Mouse (Mus musculus) neutrophil, adult 5-6 weeks (primary cell): ENCODE results near the gene Scimp. TPM values are rescaled to one million over a fixed set of nuclear protein-coding genes. Genes with fewer than 3 reads are reported as not detected.
"Not testable (repeated sequence)": the region's sequence is repeated elsewhere in the genome, so short reads cannot be mapped to it uniquely, and the experiment has no call there.

ENCODE experiments used
- ATAC-seq: fragments of 151-379, 151-347 bp; 2 replicates; pipeline ENCODE4 v1.8.0; 2017; ENCODE audit warnings: mild to moderate bottlenecking, moderate TSS enrichment; ENCODE audit not compliant: insufficient number of reproducible peaks, poor library complexity, low FRiP score, severe bottlenecking; ENCODE audit errors: extremely low read depth
- total RNA-seq: library from RNA; stranded (forward); fragments of 200-1000 nt; gene quantifications from 2 replicates; pipeline ENCODE4 v1.2.3, GENCODE M21; 2017

Gene Scimp
- total RNA-seq, 1 experiment from 2014 or later: 25.1 TPM

DNA sequence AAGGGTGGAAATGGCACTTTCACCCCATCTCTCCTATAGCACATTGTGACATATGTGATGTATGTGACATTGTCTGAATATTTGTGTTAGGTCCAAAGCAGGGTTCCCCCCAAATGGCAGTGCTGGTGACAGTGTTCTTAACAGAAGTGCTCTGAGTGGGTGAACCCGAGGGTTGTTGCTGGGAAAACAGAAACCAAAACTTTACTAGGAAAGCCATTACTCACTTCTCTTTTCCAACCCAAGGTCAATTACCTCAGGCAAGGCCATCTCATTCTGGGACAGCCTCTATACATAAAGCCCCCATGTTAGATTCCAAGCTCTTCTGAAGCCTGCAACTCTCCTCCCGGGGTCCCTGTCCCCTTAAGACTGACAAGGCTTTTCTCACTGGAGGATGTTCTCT is 26.5 kb downstream of the Scimp start:
- no peak for ATAC-seq

DNA sequence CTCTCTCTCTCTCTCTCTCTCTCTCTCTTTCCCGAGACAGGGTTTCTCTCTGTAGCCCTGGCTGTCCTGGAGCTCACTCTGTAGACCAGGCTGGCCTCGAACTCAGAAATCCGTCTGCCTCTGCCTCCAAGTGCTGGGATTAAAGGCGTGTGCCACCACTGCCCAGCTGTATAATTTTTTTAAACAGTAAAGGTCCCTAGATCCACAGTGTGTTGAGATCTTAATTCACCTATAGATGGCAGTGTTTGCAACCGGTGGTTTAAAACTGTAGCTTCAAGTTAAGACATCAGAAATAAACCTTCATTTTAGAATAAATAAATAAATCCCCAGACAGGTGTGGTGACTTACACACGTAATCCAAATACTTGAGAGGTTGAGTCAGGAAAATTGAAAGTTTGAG is 34.3 kb downstream of the Scimp start:
- peak; percentile 55 for ATAC-seq

DNA sequence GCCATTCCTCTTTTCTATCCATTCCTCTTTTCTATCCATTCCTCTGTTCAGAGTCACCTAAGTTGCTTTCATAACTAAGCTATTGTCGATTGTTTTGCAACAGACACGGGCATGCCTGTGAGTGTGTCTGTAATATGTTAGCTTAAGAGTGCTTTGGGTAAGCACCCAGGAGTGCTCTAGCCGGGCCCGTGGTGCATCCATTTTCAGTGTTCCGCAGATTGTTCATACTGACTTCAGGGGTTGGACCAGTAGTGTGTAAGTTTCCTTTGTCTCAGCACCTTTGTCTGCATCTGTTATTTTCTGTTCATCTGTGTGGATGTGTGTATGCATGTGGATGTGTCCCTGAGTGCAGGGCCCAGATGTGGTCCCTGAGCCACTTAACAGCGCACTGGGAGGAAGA is 34.8 kb downstream of the Scimp start:
- no peak for ATAC-seq

DNA sequence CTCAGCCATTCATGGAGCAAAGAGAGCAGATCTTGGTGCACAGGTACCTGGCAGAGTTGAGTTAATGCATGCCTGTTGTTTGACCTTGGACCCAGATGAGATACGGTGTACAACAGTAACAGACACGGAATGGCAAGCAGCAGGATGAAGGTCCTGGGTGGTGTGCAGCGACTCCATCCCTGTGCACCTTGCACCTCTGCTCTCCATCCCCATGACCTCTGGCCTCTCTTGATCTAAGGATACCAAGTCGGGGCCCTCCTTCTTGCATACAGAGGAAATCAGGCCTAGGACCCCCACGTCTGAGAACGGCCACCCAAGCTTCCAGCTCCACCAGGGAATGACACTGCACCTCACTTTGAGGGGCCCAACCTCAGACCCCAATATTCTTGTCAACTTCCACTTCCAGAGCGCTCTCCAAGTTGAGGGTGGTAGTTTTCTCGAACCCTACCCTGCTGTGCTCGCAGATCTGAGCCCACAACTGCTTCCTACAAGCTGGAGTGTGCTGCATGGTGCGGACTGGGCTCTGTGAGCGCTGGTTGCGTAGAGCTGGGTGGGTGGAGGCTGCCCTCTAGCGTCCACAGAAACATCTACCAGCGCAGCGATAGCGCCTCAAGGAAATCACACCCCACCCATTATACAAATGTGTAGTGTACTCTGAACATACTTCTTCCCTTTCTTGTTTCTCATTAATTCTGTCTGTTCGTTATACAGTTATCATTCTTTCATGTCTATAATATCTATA is 35.4 kb downstream of the Scimp start:
- peak; percentile 94 for ATAC-seq

DNA sequence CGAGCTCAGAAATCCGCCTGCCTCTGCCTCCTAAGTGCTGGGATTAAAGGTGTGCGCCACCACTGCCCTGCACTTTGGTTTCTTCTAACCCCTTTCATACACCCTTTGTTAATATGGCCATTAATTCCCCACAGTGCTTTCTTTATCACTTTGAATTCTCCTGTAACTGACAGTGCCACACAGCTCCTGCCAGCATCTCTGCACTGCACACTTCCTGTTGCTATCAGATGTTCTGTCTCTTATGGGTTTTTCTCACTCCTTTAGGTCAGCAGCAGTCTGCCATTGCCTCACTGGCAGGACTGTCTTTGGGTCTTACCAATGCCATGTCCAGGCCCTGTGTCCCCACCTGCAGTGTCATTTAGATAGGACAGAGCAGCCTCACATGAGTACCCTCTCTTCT is 41.6 kb downstream of the Scimp start:
- ATAC-seq: no peak

DNA sequence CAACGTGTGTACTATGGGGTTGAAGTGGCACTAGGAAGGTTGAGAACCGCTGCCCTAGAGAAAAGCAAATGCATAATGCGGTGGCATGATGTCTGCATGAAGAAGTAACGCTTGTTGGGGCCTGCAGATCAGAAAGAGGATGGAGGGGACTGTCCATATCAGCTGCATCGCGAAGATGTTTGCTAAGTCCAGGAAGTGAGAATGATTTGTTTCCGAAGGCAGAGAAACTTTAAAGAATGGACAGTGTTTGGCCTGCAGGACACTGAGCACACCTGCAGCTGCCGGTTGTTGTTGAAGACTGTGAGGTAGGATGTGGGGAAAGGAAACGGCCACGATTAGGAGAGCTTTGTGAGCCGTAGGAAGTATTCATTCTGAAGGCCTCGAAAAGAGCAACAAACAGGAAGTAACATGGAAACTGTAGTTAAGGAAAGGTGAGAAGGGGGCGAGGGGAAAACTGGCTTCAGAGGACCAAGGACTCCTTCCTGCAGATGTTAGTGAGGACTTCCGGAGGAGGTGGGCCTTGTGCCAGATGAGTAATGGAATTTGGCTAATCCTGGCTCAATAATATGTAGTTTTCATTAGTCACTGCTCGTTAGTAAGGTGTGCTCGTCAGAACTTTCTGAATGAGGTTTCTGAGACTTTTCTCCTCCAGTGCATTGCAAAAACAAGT is 46.5 kb downstream of the Scimp start:
- no peak for ATAC-seq

DNA sequence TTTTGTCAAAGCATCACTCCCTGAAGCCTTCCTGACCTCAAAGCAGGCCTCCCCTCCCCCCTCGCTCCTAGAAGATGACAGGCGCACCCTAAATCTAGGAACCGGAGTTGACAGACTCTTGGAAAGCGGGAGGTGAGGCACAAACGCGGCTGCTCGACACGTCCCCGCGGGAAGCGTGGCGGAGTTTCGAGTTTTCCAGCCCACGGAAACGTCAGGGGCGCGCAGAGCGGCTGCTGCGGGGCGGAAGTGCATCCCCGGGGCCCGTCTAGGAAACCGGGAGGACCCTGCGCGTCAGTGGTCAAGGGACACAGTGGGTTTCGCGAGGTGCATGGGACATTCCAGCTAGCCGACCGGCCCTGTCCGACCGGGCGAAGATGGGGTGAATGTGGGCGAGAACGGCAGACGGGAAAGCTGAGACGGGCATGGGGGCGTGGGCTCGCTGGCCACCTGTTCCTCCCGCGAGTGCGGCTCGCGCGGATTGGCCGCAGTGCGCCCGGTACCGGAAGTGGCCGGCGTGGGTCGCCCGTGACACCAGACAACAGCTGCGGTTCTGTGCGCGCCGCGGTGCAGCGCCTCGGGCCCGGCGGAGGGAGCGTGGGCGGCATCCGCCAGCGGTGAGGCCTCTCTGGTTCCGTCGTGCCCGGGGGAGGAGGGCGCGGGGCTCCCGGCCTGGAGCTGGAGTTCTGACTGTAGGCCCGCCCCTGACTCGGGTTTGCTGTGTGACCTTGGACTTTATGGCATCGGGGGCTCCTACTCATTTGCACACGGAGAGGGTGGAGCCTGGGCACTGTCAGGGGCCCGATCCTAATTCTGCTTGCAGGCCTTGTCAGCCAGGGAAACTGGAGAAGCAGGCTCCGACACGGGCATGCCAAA is 48.2 kb downstream of the Scimp start, which contains the start of gene Zfp3:
Gene Zfp3, plus strand, starts transcription at position 274 of the 873 bp plus-strand sequence.
- peak; percentile 61 for ATAC-seq

DNA sequence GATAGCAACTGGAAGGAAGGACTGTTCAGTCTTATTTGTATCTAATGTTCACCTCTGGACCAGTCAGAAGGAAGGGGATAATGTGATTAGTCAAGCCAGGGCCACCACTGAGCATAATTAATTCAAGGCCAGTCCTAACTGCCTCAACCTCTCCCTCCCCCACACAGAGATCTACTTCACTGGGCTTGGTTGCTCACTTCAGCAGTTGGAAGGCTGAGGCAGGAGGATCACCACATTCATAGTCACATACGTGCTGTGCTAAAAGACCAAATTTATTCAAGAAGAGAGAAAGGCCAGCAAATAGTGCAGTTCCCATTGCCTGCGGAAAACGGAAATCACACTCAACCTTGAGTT is 48.8 kb downstream of the Scimp start:
- no peak for ATAC-seq

DNA sequence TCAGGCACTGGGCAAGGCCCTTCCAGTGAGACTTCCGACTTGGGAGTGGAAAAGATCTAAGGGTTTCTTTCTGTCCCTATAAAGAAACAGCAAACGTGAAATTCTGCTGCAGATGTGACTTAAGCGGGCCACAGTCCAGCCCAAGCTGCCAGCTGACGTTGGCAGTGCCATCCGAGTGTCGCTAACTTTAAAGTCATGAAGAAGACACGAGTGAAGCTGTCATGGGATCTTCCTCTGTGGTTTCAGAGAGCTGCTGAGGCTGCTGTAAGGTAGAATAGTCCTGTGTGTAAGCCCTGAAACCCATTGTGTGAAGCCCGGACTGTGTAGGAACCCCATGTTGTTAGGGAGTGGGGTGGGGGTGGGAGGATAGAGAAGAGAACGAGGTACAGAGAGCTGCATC is 49.7 kb downstream of the Scimp start:
- ATAC-seq: no peak

DNA sequence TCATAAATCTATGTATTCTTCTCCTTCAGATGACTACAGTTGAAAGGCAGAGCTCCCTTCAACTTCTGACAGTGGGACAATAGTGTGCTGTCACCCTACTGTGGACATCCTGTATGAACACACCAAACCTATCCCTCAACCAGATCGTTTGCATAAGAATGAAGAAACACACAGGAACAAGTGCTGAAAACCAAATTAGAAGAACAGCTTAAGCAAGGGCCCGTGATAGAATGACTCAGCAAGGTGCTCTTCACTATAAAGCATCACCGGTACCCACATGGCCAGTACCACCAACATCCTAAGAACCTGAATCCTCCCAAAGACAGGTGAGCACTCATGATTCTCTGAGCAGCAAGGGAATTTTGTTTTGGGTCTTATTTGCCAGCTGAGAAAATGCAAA is 51.9 kb downstream of the Scimp start:
- not testable (repeated sequence) for ATAC-seq

DNA sequence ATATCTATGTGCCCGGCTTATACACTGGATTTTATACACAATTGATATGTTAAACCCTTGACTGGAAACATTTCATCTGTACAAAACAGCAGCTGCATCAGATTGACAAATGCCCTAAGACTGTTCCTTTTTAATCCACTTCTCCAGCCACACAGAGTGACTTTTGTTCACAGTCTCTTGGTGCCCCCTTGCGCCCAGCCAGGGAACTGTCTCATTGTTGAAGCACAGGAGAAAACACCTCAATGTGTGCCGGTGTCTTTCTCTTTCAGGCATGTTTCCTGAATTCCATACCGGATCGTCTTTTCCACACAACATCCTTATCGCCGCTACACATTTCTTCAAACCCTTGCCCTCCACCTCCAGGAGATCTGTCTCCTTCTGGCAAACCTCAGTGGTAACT is 56.7 kb downstream of the Scimp start:
- peak; percentile 95 for ATAC-seq

DNA sequence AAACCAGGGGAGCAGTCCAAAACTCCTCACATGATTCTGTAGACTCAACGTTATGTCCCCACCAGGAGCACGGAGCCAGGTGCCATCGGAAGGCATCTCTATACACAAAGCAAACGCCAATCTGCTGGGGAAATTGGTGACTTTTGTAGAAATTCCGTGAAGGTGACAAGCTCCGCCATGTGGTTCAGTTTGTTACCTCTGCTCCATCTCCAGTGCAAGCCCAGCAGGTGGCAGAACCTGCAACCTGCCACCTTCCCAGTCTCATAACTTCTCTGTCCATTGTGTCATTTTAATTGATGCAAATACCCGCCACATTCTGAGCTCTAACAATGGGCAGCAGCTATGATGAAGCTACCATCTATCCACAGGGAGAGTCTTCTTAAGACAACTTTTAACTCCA is 57.4 kb downstream of the Scimp start:
- no peak for ATAC-seq

DNA sequence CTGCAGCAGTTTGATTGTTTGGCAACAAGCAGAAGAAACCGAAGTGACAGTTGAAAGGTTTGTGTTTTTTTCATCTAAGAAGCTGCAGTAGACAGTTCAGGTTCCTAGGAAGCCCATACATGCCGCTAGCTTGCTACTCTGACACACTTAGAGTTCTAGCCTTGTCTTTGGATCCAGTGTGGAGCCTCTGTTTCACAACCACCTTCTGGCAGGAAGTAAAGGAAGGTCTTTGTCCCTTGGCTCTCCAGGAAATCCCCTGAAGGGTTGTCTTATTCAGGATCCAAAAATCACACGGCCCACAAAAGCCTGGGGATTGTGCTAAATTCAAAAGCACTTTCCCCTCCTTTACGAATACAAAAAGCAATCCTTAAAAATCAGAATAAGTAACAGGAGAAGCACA is 57.9 kb downstream of the Scimp start:
- no peak for ATAC-seq

DNA sequence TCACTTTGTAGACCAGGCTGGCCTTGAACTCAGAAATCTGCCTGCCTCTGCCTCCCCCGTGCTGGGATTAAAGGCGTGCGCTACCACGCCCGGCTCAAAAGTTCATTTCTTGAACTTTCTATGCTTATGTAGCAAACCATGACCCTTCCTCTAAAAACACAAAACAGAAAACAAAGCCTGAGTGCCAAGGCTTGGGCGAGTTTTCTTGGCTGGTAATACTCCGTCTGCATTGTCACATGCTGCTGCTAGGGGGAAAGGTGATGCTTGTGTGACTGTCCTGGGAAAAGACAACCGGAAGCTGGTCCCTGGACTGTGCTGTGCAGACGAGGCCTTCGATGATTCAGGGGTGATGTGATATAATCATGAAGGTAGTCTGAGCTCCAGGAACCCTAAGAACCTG is 59.2 kb downstream of the Scimp start:
- ATAC-seq: no peak

DNA sequence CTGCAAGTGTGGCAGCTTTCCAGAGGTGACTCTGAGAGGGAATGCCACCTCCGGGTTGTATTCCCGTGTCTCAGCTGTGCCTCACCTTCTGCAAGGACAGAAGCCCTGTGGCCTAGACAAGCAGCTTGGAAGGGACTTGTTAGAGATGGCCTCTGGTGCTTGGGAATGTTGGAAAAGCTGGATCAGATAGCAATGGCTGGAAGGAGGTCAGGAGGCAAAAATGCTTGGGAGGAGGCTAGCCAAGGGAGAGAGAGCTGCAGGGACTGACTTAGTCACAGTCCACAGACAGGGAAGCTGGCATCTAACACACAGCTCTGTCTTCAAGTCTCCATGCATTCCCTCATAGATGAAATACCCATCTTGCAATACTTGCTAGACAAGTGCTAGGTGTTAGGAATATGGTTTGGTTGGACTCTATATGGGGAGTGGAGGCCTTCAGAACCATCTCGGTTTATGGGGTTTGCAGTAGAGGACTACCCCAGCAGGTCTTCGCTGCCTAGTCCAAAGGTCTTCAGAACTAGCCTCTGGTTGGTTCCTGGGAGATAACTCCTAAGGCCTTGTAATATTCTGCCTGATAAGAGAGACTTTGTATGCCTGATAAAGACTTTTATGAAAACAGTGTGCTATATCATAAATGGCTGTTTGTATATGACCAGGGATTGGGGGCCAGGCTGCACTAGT is 59.9 kb downstream of the Scimp start:
- no peak for ATAC-seq

DNA sequence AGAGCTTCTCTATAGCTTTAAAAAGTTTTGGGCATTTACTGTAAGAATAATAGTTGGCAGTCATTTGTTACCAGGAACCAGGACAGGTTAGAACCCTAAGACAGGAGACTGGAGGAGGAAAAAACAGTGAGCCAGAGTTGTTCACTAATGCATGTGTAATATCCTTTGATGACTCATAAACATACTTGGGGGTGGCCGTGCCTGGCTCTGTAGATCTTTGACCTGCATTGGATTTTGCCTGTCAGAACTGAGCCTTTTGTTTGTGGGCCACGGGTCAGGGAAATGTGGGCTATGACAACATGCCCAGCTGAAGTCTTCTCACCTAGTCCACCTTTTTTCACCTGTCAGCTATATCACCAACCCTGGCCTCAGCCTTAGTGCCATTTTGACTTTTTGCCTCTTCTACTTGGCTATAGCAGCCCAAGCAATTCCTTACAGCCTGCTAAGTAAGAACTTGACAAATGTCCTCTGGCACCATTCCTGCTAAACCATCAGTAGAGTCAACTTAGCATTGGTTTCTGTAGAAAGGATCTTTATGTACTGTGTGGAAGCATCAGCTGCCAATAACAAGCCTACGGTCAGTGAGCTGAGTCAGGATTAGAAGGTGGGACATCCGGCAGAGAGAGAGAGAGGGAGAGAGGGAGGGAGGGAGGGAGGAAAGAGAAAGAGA is 64.4 kb downstream of the Scimp start:
- no peak for ATAC-seq

DNA sequence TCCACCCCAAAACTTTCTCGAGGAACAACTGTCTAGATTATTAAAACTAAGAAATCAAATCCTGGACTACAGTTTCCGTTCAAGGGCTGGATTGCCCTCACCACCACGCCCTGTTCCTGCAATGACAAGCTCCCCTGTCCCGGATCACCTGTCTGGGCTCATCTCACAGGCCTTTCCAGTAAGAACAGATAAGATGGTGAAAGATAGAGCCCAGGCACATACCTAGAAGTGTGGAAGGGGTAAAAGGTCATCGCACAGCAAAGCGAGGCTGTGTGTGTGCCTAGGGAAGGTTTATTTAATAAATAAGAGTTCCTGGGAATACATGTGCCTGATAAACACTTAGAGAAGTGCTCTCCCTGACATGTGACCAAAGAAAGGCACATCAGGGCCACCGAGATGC is 66.8 kb downstream of the Scimp start:
- ATAC-seq: no peak

DNA sequence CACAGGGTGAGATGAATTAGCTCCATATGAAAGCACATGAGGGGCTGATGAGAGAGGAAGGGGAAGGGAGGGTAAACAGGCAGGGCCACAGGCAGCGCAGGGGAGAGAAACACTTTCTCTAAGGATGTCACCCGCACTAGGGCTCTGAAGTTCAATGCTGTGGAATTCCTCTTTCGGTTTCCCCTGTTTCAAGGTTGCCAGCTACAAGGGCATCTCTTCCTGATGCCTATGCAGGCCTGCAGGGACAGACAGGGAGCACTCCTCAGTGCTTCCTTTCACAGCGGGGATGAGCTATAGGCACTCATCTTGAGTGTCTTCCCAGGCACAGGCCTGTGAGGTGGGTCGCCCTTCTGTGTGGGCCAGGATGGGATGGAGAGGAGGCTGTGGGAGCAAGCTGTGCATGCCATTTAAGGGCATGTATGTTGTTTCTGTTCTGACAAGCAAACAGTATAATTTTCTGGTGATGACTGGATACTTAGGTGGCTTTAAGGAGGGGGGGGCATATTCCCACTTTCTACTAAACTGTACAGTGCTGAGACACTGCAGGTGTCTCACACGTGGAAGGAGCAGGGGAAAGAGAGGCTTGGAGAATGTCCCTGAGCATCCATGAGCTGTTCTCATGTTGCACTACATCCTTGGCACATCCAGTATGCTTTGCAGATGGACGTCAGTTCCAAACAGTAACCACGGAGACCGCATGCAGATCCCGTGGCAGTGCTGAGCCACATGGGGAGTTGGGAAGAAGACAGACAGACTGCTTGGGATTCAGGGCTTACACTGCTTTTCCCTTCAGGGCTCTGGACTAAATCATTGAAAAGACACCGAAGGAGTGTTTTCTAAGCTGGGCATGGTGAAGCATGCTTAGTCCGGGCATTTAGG is 69.6 kb downstream of the Scimp start:
- no peak for ATAC-seq
